In genomic region chr14:25640421-25641056, GRCm38 (mm10) we compare ENCODE assay signal across 8 mouse cellular contexts. TPM values are rescaled to one million over a fixed set of nuclear protein-coding genes. Genes with fewer than 3 reads are reported as not detected.
A peak's percentile ranks its signal among the peaks of the same experiment; 100 is the strongest.
DNase-seq lines count a peak whose midpoint lies in the region; ATAC-seq and TF ChIP-seq lines count a peak whose summit lies in the region.

No protein-coding gene starts in this region.

- TF ChIP-seq CTCF in small intestine, adult 2 months (IDR thresholded peaks at IDR 0.05; ENCODE audit: extremely low read depth, insufficient read length, insufficient replicate concordance, low read depth, low read length) = no peak

- H3K27me3 ChIP-seq in neural tube, embryonic 13.5 days = no peaks in the 10 kb centered on the region
- H3K27me3 ChIP-seq in small intestine, adult 2 months (ENCODE audit: control insufficient read depth, insufficient read depth, low read length) = no peaks in the 10 kb centered on the region

- H3K9ac ChIP-seq in neural tube, embryonic 13.5 days = peak overlapping the region; percentile 22; the same call in 1 of the 2 replicates

- no peaks in the 10 kb centered on the region for H3K9me3 ChIP-seq in neural tube, embryonic 13.5 days

- peak overlapping the region; percentile 52; the same call in 1 of the 2 replicates for H3K27ac ChIP-seq in neural tube, embryonic 13.5 days (replicated peaks)
- peak overlapping the region; percentile 24 for H3K27ac ChIP-seq in small intestine, adult 2 months (ENCODE audit: insufficient read depth, low read depth, low read length)

- no peak overlapping the region for H3K4me2 ChIP-seq in neural tube, embryonic 13.5 days

- peaks cover 63% of the 10 kb centered on the region for H3K4me1 ChIP-seq in neural tube, embryonic 13.5 days (replicated peaks)
- H3K4me1 ChIP-seq in small intestine, adult 2 months (ENCODE audit: control insufficient read depth, insufficient read depth, insufficient read length, low read length) = peaks cover 17% of the 10 kb centered on the region; the same call in 1 of the 2 replicates

- peak; percentile 32 for DNase-seq in cerebellum, adult 9-10 months
- no peak for DNase-seq in cerebellum, adult 8-10 months
- no peak for DNase-seq in neural tube, embryonic 10.5 days (ENCODE audit: extremely low spot score, low spot score)
- no peak for DNase-seq in kidney, adult 11 months
- DNase-seq in layer of hippocampus, adult 11-12 months (ENCODE audit: low spot score) = no peak

- no peak overlapping the region for H3K4me3 ChIP-seq in neural tube, embryonic 13.5 days
- no peak overlapping the region for H3K4me3 ChIP-seq in small intestine, adult 2 months (ENCODE audit: low read depth, low read length)

- no peak for ATAC-seq in neural tube, embryonic 13.5 days (ENCODE audit: low read depth)
- ATAC-seq in hematopoietic stem cell, adult 5-6 weeks (replicated peaks in 1 of 2; ENCODE audit: insufficient read depth in 1 of 2, low FRiP score in 2 of 2, low TSS enrichment in 1 of 2, low read depth in 1 of 2, poor library complexity in 2 of 2, severe bottlenecking in 2 of 2) = peak; percentile 84 to 86

- H3K36me3 ChIP-seq in neural tube, embryonic 13.5 days = peaks cover 88% of the 10 kb centered on the region
- H3K36me3 ChIP-seq in small intestine, adult 2 months (ENCODE audit: control insufficient read depth, insufficient read depth, low read length) = peaks cover 36% of the 10 kb centered on the region

- WGBS in neural tube, embryonic 13.5 days = 66% methylated on average over 6 of the region's 6 CpGs
- 68% methylated on average over 6 of the region's 6 CpGs for WGBS in small intestine, adult 2 months

- TF ChIP-seq POLR2A in small intestine, adult 2 months (IDR thresholded peaks at IDR 0.05; ENCODE audit: low read depth, low read length) = no peak

RNA-seq across cellular contexts. Expression of gene Ppif, which starts 53.4 kb away (rescaled TPM):
- 27.6 and 31.0 TPM in 2 replicates for polyA plus RNA-seq in neural tube, embryonic 13.5 days (2015; fragmentation: Nextera tagmentation; extraction: Ambion mirVana)
- total RNA-seq in hematopoietic stem cell, adult 5-6 weeks (2017) = 29.5 and 40.3 TPM in 2 replicates
- polyA plus RNA-seq in small intestine, adult 2 months (2012; rRNA removed) = 66.8 and 80.1 TPM in 2 replicates
